Mouse (Mus musculus): Measurements from ENCODE around the gene Gprc6a. TPM values are rescaled to one million over a fixed set of nuclear protein-coding genes. Genes with fewer than 3 reads are reported as not detected.

Gprc6a gene
- polyA plus RNA-seq, 1 experiment = not detected

- Histone ChIP-seq H3K4me3 (ENCODE audit: insufficient read depth, low read length) (no peak overlapping the region), H3K4me1 (ENCODE audit: control insufficient read depth, insufficient read depth, low read length) (no peaks in the 10 kb centered on the region), H3K27ac (ENCODE audit: insufficient read depth, low read length) (no peak overlapping the region)
- TF ChIP-seq CTCF (IDR thresholded peaks at IDR 0.05; ENCODE audit: extremely low read depth, insufficient read depth, low read length) (no peak), POLR2A (IDR thresholded peaks at IDR 0.05; ENCODE audit: extremely low read depth, insufficient read depth, low read length) (no peak)
Observed at GRCm38 (mm10) chr10:51620126-51620525, 11.1 kb downstream of the Gprc6a start.

- TF ChIP-seq CTCF (IDR thresholded peaks at IDR 0.05; ENCODE audit: extremely low read depth, insufficient read depth, low read length) = no peak
- no peak for TF ChIP-seq POLR2A (IDR thresholded peaks at IDR 0.05; ENCODE audit: extremely low read depth, insufficient read depth, low read length)
- H3K4me3 ChIP-seq (ENCODE audit: insufficient read depth, low read length) = no peak overlapping the region
- H3K27ac ChIP-seq (ENCODE audit: insufficient read depth, low read length) = no peak overlapping the region
- H3K4me1 ChIP-seq (ENCODE audit: control insufficient read depth, insufficient read depth, low read length) = no peaks in the 10 kb centered on the region
Observed at GRCm38 (mm10) chr10:51618538-51618937, 12.7 kb downstream of the Gprc6a start.

DNA sequence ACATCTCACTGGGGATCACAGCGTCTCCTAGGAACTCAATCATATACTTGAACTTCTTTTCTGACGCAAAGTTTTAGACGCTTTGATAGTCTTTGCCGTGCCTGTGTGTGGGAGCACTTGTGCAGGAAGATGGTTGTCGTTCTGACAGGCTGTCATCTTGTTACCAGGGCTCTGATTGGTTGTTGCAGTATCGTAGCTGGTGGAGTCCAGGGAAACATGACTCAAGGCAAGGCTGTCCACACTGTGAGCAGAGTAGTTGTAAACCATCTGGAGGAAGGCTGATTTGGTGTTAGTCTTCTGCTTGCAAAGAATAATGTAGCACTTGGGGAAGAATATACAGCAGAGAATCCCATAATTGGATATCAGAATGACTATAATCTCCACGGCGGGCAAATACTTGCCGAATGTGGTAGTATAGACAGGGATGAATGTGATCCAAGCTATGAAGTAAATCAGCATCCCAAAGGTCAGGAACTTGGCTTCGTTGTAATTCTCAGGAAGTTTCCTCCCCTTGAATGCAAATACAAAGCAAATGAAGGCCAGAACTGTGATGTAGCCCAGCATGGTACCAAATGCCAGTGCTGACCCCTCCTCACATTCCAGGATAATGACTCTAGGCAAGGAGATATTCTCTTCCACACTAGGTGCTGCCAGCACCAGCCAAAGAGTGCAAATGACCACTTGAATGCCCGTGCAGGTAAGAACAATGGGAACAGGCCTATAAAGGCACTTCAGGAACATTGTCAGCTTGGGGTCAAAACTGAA is 16.3 kb downstream of the Gprc6a start:
- no peaks in the 10 kb centered on the region for H3K4me1 ChIP-seq (ENCODE audit: control insufficient read depth, insufficient read depth, low read length)
- no peak overlapping the region for H3K4me3 ChIP-seq (ENCODE audit: insufficient read depth, low read length)
- TF ChIP-seq POLR2A (IDR thresholded peaks at IDR 0.05; ENCODE audit: extremely low read depth, insufficient read depth, low read length) (no peak), CTCF (IDR thresholded peaks at IDR 0.05; ENCODE audit: extremely low read depth, insufficient read depth, low read length) (no peak)
- no peak overlapping the region for H3K27ac ChIP-seq (ENCODE audit: insufficient read depth, low read length)

GRCm38 (mm10) chr10:51613421-51613820 is 17.8 kb downstream of the Gprc6a start:
- no peak overlapping the region for H3K27ac ChIP-seq (ENCODE audit: insufficient read depth, low read length)
- TF ChIP-seq POLR2A (IDR thresholded peaks at IDR 0.05; ENCODE audit: extremely low read depth, insufficient read depth, low read length) (no peak), CTCF (IDR thresholded peaks at IDR 0.05; ENCODE audit: extremely low read depth, insufficient read depth, low read length) (no peak)
- no peaks in the 10 kb centered on the region for H3K4me1 ChIP-seq (ENCODE audit: control insufficient read depth, insufficient read depth, low read length)
- H3K4me3 ChIP-seq (ENCODE audit: insufficient read depth, low read length) = no peak overlapping the region

DNA sequence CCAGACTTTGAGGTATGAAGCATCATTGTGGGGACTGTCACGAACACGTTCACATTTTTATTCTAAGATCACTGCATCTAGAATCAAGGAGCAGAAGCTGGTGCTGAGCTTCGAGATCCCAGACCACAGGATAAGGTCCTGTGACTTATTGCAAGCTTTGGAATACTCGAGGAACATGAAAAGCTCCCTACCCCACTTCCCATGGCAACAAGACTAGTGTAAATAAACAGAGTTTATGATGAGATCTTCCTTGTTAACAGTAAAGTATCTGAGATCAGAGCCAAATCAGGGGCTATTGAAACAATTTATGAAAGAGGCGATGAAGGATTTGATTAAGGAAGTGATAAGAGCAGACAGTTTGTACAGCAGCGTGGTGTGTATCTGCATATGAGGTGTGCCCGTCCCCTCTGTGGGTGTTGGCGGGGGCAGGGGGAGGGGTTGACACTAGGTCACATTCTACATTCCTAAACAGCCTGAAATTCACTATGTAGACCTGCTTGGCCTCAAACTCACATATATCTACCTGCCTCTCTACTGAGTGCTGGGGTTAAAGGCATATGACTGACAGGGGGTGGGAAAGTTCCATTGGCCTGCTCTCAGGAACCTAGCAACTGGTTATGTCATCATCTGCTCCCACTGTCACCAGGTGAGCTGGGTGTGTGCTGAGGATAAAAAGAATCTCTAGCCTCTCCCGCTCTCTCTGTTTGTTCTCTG is 19.1 kb downstream of the Gprc6a start:
- TF ChIP-seq CTCF (IDR thresholded peaks at IDR 0.05; ENCODE audit: extremely low read depth, insufficient read depth, low read length) (no peak), POLR2A (IDR thresholded peaks at IDR 0.05; ENCODE audit: extremely low read depth, insufficient read depth, low read length) (no peak)
- H3K4me3 ChIP-seq (ENCODE audit: insufficient read depth, low read length) = no peak overlapping the region
- no peaks in the 10 kb centered on the region for H3K4me1 ChIP-seq (ENCODE audit: control insufficient read depth, insufficient read depth, low read length)
- H3K27ac ChIP-seq (ENCODE audit: insufficient read depth, low read length) = no peak overlapping the region

DNA sequence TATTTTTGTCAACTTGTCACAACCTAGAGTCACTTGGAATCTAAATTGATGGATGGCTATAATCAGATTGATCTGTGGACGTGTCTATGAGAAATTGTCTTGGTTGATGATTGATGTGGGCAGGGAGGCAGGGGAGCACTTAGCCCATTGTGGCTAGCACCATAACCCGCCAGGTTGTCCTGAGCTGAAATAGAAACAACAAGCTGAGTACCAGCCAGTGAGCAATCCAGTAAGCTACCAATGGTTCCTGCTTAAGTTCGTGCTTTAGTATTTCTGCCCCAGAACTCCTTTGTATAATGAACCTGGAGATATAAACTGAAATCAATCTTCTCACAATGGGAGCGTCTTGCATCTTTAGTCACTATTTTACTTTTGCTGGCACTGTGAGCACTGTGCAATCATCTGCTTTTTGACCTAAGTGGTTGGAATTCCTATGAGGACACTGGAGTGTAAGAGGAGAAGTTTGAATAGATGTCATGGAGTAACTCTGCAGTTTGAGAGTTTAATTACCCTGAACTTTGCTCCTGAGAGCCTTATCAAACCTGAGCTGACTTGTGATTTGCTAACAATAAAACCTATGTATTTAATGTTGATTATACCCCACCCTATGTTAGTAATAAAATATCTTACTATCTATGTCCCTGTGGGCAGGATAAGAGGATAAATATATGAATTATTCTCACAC is 21.4 kb downstream of the Gprc6a start:
- no peak overlapping the region for H3K27ac ChIP-seq (ENCODE audit: insufficient read depth, low read length)
- TF ChIP-seq CTCF (IDR thresholded peaks at IDR 0.05; ENCODE audit: extremely low read depth, insufficient read depth, low read length) (no peak), POLR2A (IDR thresholded peaks at IDR 0.05; ENCODE audit: extremely low read depth, insufficient read depth, low read length) (no peak)
- H3K4me3 ChIP-seq (ENCODE audit: insufficient read depth, low read length) = no peak overlapping the region
- H3K4me1 ChIP-seq (ENCODE audit: control insufficient read depth, insufficient read depth, low read length) = no peaks in the 10 kb centered on the region

DNA sequence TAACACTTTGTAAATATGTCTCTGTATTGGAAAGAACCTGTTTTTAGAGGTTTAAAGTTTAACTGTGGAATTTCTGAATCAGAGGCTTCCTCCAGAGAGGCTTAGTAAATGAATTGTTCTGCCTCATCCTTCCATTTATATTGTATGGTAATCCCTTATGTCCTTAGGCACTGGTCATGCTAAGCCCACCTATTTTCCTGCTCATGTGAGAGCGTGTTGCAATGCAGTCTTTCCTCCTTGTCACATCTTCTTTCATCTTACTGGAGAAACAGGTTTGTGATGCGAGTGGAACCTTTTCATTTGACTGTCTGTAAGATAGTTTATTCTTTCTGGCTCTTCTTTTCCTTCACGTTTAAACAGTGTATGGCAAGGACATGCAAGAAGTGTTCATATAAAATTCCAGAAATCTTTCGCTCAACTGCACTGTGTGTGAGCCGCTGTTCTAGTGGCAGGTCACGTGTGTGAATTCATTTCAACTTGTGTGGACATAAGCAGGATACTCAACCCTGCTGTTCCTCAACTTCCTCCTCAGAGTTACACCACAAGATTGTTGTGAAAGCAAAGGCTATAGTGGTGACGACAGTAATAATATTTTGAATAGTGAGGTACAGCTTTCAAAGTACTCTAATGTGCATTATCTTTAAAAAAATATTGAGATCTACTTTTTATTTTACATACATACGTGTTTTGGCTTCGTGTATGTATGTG is 34.2 kb downstream of the Gprc6a start:
- H3K27ac ChIP-seq (ENCODE audit: insufficient read depth, low read length) = no peak overlapping the region
- TF ChIP-seq POLR2A (IDR thresholded peaks at IDR 0.05; ENCODE audit: extremely low read depth, insufficient read depth, low read length) (no peak), CTCF (IDR thresholded peaks at IDR 0.05; ENCODE audit: extremely low read depth, insufficient read depth, low read length) (no peak)

DNA sequence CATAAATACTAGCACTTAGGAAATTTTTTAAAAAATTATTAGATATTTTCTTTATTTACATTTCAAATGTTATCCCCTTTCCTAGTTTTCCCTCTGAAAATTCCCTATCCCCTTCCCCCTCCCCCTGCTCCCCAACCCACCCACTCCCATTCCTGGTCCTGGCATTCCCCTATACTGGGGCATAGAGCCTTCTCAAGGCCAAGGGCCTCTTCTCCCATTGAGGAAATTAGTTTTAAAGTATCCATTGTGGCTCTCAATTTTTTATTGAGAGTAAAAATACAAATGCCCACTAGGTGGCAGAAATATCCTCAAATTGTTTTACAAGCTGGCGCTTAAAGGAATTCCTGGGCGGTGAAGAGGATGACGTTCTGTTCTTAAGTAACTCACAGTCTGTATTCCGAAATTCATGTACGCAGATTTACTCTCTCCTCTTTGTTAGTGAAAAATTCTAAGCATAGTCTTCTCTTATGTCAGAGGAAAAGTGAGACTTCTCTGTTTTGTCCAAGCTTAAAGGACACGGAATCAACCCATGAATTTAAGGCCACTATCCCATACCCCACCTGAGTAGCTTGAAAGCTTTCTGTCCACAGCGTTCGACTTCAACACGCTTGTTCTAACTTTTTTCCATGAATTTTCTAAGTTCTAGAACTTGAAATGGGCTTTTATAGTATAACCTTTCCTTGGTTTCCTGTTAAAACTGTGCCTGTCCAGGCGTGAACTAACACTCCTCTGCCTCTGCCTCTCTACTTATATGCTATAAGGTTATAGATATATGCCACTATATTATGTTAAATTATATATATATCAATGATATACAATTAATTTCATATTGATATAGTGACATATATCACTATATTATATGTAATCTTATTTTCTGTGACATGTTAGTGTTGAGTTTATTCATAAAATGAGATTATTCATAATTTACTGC is 36.0 kb downstream of the Gprc6a start:
- Histone ChIP-seq H3K4me1 (ENCODE audit: control insufficient read depth, insufficient read depth, low read length) (no peaks in the 10 kb centered on the region), H3K4me3 (ENCODE audit: insufficient read depth, low read length) (no peak overlapping the region), H3K27ac (ENCODE audit: insufficient read depth, low read length) (no peak overlapping the region)
- TF ChIP-seq POLR2A (IDR thresholded peaks at IDR 0.05; ENCODE audit: extremely low read depth, insufficient read depth, low read length) = no peak
- no peak for TF ChIP-seq CTCF (IDR thresholded peaks at IDR 0.05; ENCODE audit: extremely low read depth, insufficient read depth, low read length)

More for the DNA sequence above, 34.2 kb downstream of the Gprc6a start:
- H3K4me1 ChIP-seq (ENCODE audit: control insufficient read depth, insufficient read depth, low read length) = no peaks in the 10 kb centered on the region
- H3K4me3 ChIP-seq (ENCODE audit: insufficient read depth, low read length) = no peak overlapping the region
